Mouse (Mus musculus) layer of hippocampus, adult 9-10 months (tissue): Measurements from ENCODE around the gene Gm48551.

Experiments used
- DNase-seq: peaks from one replicate; pipeline ENCODE4 v3.0.0; 2022; ENCODE audit warnings: low spot score

Gm48551 gene

DNA sequence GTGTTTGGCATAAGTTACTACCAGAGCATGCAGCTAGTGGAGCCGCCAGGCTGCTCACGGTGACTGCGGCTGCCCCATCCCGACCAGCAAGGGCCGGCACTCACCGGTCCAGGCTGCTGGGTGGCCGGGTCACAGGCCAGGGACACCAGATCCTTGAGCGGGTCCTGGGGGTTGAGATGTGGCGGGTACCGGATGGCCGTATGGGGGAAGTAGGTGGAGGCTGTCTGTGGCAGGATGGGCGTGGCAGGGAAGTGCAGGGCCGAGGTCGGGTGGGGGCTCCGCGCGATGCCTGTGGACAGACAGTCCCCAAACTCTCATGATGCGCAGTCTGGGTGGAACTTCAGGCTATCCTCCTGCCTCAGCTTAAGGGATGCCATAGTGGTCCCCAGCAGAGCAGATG is 20.5 kb downstream of the Gm48551 start:
- no peak for DNase-seq

DNA sequence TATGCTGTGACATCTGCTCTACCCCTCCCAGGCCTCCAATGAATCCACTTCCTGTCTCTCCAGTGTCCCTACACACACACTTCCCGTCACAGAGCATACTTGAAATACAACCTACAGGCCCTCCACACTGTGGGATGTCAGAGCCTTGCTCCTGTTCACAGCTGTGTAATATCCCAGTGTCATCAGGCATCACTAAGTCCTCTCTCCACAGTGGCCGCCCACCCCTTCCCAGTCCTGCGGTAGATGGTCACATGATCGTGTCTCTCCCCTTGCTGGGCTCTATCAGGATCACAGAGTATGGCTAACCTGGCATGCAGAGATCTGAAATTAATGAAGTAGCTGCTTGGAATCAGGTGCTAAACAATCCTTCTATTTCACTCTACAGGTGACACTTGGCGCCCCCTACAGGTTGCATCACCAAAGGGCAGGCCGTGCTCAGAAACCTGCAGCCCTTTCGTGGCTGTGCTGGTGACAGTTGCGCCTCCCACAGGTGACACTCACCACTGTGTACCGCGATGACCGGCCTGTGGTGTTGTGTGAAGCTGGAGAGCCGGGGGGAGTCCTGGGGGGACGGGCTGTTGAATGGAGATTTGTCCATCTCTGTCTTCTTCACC is 21.4 kb downstream of the Gm48551 start:
- no peak for DNase-seq

DNA sequence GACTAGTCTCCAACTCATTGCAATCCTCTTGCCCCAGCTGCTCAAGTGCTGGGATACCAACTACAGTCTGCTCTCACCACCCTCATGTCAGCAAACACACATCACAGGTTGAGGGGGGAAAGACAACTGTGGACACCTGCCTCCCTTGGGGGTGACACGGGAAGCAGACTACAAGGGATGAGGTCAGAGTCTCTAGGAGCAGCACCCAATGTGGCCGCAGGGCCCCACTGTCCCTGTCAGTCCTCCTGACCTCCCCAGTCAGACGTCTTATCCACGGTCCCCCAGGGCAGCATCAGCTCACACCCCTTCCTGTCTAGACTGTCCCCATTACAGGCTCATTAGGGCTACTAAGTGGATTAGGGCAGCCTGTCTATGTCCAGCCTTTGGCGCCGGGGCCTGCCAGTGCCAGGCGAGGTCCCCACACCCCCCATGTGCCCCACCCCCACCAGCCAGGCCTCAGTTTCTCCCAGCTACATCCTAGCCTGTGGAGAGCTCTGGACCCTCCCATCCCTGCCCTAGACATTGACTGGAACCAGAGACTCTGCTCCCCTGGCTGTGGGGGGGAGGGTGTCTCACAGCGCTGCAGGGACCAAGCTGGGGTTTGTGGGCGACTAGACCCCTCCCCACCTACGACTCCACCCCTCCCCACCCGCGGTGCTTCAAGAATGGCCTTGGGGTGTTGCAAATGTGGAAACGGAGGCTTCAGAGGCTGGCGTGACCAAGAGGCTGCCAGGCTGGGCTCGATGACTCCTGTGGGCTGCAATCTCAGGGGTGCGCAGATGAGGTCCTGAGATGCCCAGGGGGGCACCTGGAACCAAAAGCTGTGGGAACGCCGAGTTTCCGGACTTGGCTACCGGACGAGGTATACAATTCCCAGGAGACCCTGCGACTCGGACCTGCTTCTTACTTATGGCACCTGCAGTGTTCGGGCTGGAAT is 22.5 kb downstream of the Gm48551 start:
- DNase-seq = no peak

DNA sequence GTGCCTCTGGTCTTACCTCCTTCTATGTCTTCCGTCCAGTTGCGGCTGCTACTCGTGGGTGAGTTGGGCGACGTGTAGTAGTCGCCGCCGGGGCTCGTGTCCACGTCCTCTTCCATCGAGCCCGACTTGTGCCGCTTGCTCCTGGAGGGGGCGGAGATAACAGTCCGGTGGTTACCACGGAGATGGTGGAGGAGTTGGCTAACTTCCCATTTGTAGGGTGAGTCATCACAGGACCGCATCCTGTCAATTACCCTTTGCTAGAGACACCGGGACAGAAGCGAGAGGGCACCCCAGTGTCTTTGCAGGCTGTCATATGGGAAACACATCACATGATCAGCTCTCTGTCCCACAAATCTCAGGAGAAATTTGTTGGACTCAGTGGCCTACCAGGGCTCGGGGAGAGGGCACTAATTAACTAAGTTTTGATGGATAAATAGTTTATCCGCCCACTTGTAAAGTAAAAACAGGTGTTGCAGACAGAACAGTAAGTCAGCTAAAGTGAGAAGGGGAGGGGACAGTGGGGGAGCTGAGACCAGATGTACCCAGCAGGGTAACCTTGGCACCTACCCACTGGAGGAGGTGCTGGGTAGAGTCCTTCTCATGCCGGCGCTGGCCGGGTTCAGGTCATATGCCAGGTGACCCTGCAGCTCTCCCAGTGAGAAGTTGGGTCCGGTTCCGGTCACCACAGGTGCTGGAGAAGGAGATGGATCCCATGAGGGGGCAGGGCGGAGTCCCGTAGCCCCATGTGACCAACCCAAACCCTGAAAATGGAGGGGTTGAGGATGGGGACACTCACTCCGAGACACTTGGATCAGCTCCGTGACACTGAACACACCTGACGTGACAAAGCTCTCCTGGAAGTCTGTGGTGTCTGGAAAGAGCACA is 23.5 kb downstream of the Gm48551 start:
- no peak for DNase-seq

DNA sequence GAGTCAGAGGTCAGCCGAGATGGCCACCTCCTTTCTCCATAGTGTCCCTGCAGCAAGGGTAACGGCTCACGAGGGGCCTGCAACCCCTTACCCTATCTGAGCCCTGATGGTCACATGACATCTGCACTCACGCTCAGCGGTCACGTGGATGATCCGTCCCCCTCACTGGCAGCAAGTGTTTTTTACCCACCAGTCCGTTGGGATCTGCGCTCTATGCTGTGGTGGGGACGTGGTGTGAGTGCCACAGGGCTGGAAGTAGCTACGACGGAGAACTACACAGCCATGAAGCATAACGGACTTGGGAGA is 24.1 kb downstream of the Gm48551 start:
- DNase-seq = no peak

DNA sequence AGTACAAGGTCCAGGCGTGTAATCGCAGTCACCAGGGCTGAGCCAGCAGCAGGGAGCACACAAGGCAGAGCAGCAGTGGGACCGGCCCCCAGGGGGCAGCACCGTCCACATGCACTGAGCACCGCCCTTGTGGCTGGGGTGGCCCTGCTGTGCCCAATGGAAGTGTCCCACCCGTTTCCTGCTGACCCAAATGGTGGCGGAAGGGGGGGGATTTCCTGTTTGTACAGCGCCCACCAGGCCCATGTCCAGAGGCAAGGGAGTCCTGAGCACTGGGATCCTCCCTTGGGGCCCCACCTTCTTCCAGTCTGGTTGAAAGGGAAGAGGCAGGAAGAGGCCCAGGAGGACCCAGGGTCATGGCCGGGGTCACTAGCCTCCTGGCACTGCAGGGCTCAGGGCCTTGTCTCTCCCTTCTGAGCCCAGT is 24.6 kb downstream of the Gm48551 start:
- DNase-seq = no peak

DNA sequence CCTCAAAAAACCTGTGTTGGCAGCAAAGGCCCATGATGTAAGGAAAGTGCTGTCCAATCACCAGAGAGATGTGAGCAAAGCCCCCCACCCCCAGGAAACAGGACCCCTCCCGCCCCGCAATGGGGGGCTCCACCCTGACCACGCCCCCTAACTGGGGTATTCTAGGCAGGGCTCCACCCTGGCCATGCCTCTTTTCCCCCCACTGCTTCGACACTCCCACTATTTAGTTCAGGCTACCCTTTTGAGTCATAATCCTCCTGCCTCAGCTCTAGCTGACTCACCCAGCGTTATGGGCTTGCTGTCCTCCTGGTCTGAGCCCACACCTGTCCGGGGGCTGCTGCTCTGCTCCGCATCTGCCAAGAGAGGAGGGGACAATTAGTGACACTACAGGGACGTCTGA is 25.1 kb downstream of the Gm48551 start:
- DNase-seq = no peak

DNA sequence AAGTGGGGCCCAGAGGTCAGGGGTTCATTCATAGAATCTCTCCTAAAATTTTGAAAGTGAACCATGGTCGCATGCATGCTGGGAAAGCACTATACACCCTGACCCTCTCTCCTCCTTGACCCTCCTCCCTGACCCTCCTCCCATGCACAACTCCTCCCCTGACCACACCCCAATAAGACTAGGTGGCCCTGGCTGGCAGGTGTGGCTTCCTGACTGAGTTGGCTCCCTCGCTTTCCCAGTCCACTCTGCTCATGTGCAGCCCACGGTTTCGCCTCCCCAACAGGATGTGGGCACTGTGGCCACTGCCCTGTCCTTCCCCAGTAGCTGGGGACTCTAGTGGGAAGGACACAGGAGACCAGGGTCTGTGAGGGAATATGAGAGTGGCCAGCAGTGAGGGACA is 26.1 kb downstream of the Gm48551 start:
- no peak for DNase-seq

DNA sequence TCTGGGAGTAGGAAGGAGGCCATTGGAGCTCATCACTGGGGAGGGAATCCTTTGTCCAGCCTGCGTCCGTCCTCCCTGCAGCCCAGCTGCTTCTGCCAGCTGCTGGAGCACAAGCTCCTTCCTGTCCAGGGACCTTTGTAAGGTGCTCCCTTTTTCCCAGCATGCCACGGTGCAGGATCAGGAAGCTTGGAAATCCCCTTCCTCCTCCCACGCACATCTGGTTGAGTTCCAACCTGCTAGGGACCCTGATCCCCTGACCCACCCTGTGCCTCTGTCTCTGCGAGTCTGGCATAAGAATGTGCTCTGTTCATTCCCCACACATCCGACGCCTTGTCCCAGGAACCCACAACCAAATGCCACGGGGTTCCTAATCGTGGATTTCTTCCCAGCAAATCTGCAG is 26.7 kb downstream of the Gm48551 start:
- no peak for DNase-seq

DNA sequence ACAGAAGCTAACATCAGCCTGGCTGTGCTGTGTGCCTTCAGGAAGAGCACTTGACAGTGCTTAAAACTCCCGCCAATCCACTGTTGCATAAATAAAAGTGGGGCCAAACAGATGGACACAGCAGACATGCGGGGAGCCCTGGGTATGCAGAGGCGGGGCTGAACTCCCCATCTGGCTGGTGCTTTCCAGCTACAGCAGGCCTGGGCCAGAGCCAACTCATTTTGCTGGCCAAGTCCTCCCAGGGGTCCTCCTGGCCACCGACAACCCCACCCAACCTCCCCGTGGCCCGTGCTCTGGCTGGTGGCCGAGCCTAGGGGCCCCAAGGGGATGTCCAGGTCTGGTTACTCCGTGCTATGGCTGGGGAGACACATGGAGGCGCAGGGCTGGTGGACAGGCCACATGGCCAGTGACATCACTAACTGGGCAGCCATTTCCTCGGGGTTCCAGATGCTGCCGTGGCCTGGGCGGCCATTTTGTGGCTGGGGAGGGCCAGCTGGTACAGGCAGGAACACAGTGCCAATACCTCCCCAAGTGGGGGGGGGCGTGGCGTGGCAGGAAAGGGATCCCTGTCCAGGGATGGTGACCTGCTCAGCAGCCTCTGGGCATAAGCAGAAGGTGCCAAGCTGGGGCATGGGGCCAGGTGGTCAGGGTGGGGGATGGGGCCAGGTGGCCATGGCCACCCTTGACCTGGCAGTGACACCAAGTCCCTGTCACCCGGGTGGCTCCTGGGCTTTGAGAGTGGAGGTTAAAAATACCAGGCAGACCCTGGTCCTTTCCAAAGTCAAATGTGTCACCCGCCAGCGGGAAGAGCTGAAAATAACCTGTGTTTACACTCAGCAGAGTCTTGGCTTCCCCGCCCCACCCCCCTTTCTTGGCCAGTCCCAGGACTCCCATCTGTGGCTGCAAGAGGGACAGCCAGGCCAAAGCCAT is 27.5 kb downstream of the Gm48551 start:
- no peak for DNase-seq

DNA sequence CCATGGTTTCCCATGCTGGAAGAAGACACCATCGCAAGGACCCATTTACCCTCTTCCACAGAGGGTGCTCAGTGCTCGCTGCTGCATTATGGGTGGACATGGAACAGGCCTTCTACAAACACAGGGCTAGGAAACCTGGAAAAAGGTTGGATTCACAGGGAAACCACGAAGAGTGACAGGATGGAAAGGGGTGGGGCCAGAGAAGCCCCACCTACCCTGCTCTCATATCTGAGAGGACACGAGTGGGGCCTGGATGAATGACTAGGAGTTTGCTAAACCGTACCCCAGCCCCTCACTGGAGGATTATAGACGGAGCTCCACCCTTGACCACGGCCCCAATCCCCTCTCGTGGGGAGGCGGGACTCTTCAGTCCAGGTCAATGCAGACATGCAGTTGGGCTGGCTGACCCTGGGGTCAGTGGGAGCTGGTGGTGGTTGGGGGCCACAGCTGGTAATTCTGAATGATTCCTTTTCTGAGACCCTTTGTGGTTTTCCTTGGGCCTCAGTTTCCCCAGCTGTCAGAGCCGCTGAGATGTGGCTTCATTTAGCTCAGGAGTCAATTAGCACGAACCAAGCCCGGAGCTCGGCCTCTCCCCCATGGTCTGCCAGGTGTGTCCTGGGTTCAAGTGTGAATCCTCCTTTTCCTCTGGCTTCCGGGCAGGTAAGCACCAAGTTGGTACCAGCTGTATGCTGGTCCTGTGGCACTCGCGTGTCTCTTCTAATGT is 28.5 kb downstream of the Gm48551 start:
- no peak for DNase-seq

DNA sequence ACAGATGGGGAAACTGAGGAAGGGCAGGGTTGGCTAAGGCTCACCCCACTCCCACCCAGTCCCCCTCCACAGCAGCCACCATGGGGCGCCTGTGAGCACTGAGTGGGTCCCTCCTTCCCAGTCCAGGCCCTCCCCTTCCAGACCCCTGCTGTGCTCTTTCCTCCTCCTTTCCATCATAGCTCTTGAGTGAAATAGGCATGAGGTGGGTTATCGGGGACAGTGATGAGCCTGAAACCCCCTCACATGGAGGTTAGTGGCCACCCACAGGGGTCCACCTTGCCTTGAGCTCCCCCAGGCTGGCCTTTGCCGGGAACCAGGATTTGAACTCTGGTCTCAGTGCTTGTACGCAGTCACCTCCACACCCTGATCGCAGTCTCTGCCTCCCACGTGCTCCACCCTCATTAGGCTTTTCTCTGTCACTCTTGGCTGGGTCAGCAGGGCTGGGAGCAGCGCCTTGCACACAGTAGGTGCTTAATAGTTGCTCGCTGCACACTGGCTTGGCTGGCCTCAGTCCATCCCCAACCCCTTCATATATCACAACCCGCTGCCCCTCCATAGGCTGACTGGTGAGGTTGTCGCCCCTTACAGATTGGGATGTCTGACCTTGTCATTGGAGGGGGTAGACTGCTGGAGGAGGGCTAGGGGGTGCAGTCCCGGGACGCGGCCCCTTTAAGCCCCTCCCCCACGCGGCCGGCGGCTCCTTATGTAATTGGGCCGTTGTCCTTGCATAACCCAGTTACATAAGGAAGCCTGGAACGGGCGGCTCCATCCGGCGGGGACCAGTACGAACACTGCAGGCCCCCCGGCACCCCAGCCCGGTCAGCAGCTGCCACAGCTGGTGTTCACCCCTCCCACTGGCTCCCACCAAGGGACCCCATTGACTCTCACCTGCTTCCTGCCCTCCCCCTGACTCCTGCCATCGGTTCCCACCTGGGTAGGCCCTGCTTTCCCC is 29.3 kb downstream of the Gm48551 start:
- DNase-seq = no peak

DNA sequence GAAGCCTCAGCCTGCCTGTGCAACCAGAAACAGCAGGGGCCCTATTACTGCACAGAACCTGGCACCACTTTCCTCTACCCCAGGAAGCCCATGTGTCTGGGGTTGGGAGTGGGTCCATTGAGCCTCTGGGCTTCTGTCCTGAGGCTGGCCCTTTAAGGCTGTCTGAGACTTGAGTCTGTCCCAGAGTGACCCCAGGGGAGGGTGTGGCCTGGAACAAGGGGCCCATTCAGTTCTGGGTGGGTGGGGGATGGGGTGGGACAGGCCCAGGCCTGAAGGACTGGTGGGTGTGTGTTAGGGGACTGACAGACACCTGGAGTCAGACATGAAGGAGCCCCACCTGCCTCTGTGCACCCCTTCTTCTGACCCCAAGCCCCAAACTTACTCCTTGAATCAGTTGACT is 30.4 kb downstream of the Gm48551 start:
- no peak for DNase-seq

DNA sequence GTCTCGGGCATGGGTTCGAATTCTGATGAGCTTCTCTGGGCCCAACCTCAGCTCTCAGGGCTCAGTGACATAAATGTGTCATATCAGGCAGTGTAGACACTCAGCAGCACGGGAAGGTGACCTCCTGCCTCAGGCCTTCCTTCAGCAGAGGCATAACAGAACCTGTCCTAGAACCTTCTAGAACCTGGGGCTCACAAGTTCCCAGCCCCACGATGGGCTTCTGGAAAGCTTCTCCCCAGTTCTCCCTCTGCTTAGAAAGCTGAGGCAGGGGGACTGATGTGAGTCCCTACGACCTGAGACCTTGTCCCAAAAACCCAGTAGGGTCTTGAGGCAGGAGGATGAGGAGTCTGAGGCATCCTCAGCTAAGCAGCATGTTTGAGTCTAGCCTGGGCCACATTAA is 30.9 kb downstream of the Gm48551 start:
- no peak for DNase-seq

DNA sequence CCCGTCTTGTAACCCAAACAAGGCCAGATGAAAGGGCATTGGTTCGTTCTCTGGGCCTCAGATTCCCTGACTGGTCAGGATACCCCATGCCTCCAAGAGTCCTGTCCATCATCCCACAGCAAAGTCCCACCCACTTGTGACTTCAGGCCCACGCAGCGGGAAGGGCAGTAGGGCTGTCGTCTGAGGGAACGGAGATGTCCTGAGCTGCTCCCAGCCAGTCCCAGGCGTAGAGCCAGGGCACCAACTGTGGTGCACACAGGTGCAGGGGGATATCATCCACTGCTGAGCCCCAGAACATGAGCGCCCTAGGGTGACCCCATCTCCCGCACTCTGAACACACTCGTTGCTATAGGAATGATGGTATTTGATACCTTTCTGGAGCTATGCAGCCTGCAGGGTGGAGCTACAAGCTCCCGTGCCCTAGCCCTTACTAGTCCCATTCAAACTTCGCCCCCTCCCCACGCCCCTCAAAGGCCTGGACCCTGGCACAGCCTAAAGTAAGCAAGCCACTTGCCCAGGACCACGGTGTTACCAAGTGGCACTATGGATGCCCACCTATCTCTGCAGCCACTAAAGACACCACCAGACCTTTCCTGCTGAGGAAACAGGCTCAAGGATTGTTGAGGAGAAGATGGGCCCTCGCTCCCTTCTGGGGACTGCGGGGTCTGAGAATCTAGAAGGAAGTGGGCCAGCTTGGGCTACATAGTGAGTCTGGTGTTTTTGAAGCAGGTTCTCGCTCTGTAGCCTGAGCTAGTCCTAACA is 31.5 kb downstream of the Gm48551 start:
- no peak for DNase-seq

DNA sequence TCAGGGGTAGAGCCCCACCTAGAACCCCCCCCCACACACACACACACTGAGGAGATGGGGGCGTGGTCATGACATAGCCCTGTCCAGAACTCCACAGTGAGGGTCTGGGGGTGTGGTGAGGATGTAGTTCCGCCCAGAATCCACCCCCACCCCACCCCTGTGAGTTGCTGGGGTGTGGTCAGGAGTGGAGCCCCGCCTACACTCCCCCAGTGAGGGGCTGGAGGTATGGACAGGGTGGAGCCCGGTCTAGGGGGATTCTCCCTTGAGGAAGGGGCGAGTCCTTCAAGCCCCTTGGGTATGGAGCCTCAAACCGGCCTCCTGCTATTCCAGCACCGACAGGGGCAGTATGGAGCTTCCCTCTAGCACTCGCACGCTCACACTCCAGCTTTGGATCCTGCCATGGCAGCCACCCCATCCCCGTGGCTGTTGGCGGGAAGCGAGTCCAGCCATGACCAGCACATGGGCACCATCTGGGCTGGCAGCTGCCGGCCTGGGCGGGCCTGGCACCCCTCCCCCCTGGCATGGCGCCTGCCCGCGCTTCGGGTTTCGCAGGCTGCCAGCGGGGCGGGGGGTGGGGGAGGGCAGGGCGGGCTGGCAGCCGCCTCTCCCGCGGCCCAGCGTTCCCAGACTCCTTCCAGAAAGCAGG is 32.4 kb downstream of the Gm48551 start:
- DNase-seq = no peak

DNA sequence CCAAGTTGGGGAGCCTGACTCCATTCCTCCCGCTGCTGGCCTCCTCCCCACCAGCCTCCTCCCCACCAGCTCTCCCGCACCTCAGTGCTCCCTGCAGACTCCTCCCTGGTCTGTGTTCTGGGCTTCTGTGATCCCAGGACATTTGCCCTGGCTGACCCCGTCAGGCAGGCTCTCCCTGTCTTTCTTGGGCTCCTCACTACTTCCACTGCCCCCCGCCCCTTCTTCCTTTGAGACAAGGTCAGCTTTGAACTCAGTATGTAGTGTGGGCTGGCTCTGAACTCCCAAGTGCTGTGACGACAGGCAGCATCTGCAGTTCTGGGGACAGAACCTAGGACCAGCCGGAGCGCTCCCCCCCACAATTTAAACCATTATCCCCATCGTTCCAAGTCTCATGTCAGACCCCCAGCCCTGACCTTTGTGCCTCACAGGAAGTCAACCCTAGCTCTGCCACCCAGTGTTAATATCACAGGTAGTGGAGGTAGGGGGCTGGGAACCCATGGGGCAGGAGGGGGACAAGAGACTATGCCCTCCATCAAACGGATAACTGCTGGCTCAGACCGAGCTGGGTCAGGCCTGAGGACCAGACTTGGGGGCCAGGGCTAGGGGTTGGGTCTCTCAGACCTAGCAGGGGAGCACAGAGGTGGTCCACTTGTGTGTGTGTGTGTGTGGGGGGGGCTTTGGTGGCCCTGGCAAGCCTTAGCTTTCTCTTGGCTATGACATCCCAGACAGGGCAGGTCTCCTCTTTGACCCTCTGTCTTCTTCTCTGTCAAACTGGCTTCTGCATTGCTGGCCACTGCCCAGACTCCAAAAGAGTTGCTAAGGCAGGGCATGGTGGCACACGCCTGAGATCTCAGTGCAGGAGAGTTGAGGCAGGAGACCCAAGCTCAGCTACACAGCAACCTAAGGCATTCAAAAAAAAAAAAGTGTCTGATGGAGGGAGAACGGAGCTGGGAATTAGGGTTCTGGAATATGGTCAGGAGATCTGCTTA is 33.3 kb downstream of the Gm48551 start:
- no peak for DNase-seq
